Mouse (Mus musculus): Measurements from ENCODE around the gene Ahdc1.
A peak's percentile ranks its signal among the peaks of the same experiment; 100 is the strongest.

The Ahdc1 gene

GRCm38 (mm10) chr4:133016677-133017415, 5.8 kb downstream of the Ahdc1 start:
- no peak for DNase-seq (ENCODE audit: low read depth, low spot score)

- no peak for DNase-seq (ENCODE audit: low read depth, low spot score)
Measured at GRCm38 (mm10) chr4:133017597-133018262, 6.7 kb downstream of the Ahdc1 start.

GRCm38 (mm10) chr4:133018263-133018798, 7.3 kb downstream of the Ahdc1 start:
- DNase-seq (ENCODE audit: low read depth, low spot score) = no peak

- DNase-seq (ENCODE audit: low read depth, low spot score) = no peak
Measured at GRCm38 (mm10) chr4:133020721-133021120, 9.7 kb downstream of the Ahdc1 start.

GRCm38 (mm10) chr4:133021181-133021671, 10.2 kb downstream of the Ahdc1 start:
- DNase-seq (ENCODE audit: low read depth, low spot score) = no peak

GRCm38 (mm10) chr4:133022217-133022616, 11.2 kb downstream of the Ahdc1 start:
- DNase-seq (ENCODE audit: low read depth, low spot score) = peak; percentile 76

- DNase-seq (ENCODE audit: low read depth, low spot score) = no peak
Measured at GRCm38 (mm10) chr4:133022954-133023635, 12.0 kb downstream of the Ahdc1 start.

- DNase-seq (ENCODE audit: low read depth, low spot score) = no peak
Measured at GRCm38 (mm10) chr4:133023636-133024035, 12.6 kb downstream of the Ahdc1 start.

GRCm38 (mm10) chr4:133024404-133024803, 13.3 kb downstream of the Ahdc1 start:
- DNase-seq (ENCODE audit: low read depth, low spot score) = no peak

- DNase-seq (ENCODE audit: low read depth, low spot score) = no peak
Measured at GRCm38 (mm10) chr4:133024969-133025685, 14.1 kb downstream of the Ahdc1 start.

- DNase-seq (ENCODE audit: low read depth, low spot score) = no peak
Measured at GRCm38 (mm10) chr4:133026272-133026671, 15.2 kb downstream of the Ahdc1 start.

GRCm38 (mm10) chr4:133026826-133027375, 15.8 kb downstream of the Ahdc1 start:
- DNase-seq (ENCODE audit: low read depth, low spot score) = no peak

- DNase-seq (ENCODE audit: low read depth, low spot score) = no peak
Measured at GRCm38 (mm10) chr4:133027721-133028120, 16.7 kb downstream of the Ahdc1 start.

GRCm38 (mm10) chr4:133028193-133028592, 17.1 kb downstream of the Ahdc1 start:
- no peak for DNase-seq (ENCODE audit: low read depth, low spot score)

- no peak for DNase-seq (ENCODE audit: low read depth, low spot score)
Measured at GRCm38 (mm10) chr4:133028875-133029274, 17.8 kb downstream of the Ahdc1 start.

GRCm38 (mm10) chr4:133032410-133033095, 21.5 kb downstream of the Ahdc1 start:
- DNase-seq (ENCODE audit: low read depth, low spot score) = no peak

- DNase-seq (ENCODE audit: low read depth, low spot score) = no peak
Measured at GRCm38 (mm10) chr4:133034478-133034877, 23.4 kb downstream of the Ahdc1 start.

GRCm38 (mm10) chr4:133035446-133035845, 24.4 kb downstream of the Ahdc1 start:
- DNase-seq (ENCODE audit: low read depth, low spot score) = no peak

- no peak for DNase-seq (ENCODE audit: low read depth, low spot score)
Measured at GRCm38 (mm10) chr4:133035946-133036345, 24.9 kb downstream of the Ahdc1 start.

GRCm38 (mm10) chr4:133037293-133037692, 26.2 kb downstream of the Ahdc1 start:
- no peak for DNase-seq (ENCODE audit: low read depth, low spot score)

GRCm38 (mm10) chr4:133037798-133038197, 26.7 kb downstream of the Ahdc1 start:
- DNase-seq (ENCODE audit: low read depth, low spot score) = no peak
